Mouse (Mus musculus) activated CD4-positive, CD25-positive, alpha-beta regulatory T cell, adult 4 months (primary cell): Measurements from ENCODE around the gene Cyp1b1. TPM values are rescaled to one million over a fixed set of nuclear protein-coding genes. Genes with fewer than 3 reads are reported as not detected.

Source experiments
- ATAC-seq: one replicate; pipeline ENCODE4 v1.8.0; 2017
- polyA plus RNA-seq, 2 experiments: library from polyadenylated mRNA; unstranded; fragments of 100-300 nt; shearing (Covaris generic); gene quantifications; one replicate each; pipeline ENCODE4 v1.2.1; 2017

Gene Cyp1b1
- polyA plus RNA-seq, 2 experiments from 2014 or later, result not detected

DNA sequence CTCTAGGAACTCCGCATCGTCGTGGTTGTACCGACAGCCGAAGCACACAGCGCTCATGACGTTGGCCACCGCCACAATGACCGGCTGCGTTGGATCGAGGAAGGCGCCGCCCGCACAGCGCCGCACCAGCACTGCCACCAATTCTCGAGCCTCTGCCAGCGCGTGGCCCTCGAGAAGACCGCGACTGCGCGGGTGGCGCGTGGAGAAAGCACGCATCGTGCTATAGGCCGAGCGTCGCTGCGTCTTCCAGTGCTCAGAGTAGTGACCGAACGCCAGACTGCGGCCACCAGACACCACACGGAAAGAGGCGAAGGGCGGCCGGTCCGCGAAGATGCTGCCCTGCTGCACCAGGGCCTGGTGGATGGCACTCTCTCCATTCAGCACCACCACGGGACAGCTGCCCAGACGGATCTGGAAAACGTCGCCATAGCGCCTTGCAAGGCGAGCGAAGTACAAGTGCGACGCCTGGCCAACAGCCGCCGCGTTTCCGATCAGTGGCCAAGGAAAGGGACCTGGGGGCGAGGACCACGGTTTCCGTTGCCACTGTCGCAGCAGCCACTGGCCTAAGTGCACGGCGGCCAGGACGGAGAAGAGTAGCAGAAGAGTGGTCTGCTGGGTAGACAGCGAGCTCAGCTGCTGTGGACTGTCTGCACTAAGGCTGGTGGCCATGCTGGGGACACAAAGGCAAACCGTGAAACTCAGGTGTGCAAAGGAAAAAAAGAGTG lies 1.1 kb downstream of the Cyp1b1 start:
- ATAC-seq, result no peak

DNA sequence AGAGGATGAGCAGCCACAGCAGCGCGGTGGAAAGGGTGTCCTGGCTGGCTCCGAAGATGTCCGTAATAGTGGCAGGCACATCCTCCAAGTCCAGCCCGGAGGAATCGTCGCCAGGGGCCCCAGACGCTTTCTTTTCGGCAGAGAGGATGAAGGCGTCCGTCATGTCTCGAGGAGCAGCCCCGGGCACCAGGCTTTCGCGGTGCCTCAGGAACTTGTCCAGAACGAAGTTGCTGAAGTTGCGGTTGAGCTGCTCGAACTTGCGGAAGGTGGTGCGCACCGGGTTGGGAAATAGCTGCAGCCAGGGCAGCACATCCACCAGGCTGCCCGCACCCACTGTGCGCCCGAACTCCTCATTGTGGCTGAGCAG lies 1.6 kb downstream of the Cyp1b1 start:
- no peak for ATAC-seq

DNA sequence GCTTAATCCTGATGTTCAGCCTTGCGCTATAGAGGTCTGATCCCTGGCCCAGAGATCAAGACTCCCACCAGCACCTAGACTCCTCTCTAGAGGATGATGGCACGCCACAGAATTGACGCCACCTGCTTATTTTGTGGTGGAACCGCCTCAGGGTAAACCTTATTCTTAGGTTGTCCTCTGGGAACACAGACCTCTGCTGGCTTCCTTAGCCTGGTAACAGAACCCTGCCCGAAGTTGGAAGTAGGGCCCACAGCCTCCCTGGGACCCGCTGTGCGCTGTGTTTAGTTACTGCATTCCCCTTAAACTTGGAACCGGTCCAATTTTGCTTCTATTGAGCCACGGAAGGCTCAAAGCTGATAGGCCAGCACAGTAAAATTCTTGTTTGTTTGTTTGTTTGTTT lies 2.3 kb downstream of the Cyp1b1 start:
- no peak for ATAC-seq

DNA sequence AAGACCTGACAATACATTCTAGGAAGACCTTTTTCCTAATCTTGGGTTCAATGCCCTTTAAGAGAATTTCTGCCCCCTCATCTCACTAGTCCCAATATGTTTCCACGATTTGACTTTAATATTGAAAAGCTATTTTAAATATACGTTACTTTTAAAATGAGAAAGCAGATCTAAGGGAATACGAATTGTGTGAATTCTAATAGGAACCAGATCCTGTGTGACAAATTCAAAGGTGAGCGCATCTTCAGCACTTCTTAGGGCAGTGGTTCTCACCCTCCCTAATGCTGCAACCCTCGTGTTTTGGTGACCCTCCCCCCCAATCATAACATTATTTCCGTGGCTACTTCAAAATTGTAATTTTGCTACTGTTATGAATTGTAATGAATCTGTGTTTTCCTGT lies 2.9 kb downstream of the Cyp1b1 start:
- no peak for ATAC-seq

DNA sequence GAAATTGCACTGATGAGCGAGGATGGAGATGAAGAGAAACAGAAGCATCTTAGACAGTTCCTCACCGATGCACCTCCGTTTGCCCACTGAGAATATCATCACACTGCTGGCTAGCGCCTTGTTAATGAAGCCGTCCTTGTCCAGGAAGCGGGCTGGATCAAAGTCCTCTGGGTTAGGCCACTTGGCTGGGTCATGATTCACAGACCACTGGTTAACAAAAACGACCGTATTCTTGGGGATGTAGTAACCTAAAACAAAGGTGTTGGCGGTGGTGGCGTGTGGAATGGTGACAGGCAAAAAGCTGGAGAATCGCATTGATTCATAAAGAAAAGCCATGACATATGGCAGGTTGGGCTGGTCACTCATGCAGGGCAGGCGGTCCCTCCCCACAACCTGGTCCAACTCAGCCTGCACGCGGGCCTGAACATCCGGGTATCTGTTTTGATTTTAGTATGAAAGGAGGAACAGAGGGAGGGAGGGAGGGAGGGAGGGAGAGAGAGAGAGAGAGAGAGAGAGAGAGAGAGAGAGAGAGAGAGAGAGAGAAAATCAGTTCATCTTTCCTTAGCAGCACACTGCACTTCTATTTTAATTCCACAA lies 4.5 kb downstream of the Cyp1b1 start:
- no peak for ATAC-seq

DNA sequence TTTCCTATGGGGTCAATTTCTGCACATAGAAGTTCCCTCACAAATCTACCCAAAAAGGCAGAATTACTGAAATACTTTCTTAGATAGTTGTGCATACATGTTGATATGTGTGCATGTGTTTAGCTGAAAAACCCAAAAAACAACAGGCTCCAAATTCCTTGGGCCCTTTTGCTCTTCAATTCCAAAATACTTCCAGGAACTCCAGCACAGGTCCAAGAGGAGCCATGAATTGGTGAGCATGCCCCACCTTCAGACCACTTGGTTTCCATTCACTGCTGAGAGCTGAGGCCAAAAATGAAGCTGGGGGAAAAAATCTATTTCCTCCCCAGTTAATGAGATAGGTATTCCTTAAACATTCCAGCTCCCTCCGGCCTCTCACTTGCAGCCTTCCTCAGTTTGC lies 5.1 kb downstream of the Cyp1b1 start:
- no peak for ATAC-seq

DNA sequence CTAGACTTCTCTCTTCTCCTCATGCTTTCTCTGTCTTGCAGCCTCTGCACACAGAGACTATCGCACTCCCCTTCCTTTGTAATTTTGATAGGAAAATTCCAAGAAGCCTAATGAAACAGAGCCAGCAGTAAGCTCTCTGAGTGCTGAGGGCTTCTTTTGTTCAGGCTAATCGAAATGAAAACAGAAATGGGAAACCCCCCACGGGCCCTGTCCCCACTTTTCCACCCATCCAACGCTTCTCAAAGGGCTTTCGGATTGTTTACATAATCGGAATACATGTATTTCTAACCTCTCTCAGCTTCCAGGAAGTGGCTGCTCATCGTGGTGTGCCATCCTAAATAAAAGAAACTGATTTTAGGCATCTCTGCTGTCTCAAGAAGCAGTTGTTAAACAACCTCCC lies 6.7 kb downstream of the Cyp1b1 start:
- no peak for ATAC-seq

DNA sequence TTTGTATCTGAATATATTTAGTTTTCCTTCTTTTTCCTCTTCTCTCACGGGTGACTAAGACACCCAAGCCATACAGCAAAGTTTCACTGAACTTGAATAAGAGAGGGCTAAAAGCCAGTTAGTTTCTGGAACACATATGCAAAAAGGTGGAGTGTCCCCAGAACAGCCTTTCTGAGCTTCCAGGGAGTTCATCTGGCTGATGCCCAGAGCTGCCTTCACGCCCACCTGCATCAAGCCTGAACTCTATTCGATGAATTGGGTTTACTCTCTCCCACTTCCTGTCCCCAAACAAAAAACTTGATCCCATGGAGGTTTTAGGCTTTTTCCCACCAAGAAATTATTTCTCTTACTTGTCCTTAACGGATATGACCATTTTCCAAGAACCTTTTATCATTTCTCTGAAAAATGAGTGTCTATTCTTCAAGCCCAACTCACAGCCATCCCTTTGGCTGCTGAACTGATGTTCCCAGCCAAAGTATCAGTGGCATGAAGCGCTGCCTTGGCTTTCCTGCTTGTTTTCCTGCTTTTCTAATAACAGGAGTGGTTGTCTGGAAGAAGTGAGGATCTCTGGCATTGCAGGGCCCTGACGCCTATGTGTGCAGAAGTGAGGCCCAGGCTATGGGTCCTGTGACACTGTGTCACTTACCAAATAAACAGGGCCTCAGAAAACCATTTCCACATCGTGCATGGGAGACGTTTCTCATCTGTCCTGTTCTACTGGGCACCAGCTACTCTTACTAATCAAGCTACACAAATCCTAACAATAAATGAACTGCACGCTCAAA lies 9.0 kb downstream of the Cyp1b1 start:
- ATAC-seq, result no peak

DNA sequence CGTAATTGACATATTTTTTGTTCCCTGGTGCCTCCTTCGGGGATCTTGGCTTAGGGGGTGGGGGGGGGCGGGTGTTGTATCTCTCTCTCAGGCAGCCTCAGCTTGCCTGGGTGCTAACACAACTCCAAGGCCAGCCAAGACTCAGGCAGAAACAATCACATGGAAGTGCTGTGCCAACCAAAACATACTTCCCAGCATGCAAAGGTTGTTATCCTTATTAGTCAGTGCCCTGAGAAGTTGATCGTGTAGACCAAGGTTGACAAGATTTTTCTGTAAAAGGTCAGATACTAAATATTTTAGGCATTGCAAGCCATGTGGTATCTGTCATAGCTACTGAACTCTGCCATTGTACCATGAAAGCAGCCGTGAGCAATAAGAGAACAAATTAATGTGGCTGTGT lies 14.0 kb downstream of the Cyp1b1 start:
- no peak for ATAC-seq

DNA sequence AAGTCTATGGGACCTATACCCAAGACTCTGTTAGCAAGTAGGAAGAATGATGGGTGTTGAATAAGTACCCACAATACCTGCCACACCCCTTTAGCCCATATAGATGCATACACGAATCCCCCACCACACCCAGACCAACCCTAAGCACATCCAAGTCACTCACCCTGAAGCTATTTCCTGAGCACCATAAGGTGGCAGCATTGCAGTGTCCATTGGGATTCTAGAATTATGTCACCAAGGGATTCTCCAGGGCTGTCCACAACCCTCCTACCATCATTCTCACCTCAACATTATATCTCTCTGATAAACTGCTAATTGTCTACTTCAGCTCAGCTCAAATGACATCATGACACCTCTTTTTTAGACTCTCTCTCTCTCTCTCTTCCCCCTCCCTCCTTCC lies 15.7 kb downstream of the Cyp1b1 start:
- ATAC-seq, result no peak

DNA sequence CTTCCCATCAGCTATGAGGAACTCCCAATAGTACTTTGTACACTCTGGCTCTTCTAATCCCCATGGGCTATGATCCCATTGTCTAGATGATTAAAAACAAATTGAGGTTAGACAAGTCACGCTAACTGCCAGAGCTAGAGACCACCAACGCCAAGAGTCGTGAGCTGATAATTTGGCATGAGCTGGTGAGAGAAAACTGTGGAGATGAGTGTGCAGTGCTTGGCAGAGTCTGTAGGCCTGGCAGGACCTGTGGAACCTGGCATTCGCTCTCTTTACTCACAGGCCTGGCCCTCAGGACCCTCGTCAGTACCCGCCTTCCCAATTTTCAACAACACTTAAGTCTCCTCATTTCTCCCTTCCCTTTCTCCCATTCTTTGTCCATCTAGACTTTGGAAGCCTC lies 19.3 kb downstream of the Cyp1b1 start:
- ATAC-seq, result no peak

DNA sequence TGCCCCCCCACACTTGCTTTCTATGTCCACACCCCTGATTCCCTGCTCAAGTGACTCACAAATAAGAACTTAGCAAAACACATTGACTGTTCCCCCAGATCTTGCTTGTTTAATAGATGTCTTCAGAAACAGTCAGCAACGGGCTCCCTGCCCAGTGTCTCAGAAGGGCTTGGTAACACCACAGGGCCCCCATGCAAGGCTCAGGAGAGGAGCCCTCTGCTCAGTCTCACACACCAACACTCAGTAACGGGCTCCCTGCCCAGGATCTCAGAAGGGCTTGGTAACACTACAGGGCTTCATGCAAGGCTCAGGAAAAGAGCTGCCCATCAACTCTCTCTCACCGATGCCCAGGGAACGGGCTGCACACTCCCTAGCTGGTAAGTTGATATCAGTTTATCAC lies 19.8 kb downstream of the Cyp1b1 start:
- no peak for ATAC-seq

DNA sequence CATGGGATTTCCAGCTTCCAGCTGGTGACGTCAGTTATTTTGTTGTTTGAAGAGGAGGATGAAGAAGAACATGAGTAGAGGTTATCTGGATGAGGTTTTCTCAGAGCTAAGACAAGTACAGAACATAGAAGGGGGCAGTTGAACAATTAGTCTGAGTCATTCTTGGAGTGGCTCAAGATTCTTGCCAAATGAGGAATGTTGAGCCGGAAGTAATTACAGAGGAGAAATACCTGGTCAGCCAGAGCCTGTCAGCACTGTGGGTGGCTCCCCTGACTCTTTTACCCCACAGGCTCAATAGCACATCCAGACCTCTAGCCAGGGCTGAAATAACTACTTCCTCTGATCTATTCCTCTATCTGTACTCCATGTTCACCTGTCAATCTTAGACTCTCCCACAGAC lies 44.0 kb downstream of the Cyp1b1 start:
- no peak for ATAC-seq

DNA sequence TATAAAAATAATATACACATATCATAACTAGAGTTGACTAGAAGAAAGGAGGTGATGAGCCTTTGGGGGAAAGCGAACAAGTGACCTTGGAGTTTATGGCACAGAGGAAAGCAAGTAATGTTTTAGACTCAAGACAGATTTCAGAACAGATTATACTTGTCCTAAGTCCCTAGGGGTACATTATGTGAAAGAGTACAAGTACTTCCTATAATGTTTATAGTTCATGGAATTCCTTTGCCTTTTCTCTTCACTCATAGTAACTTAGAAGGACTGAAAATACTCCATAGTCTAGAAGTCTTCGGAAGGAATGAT lies 50.8 kb downstream of the Cyp1b1 start:
- no peak for ATAC-seq

DNA sequence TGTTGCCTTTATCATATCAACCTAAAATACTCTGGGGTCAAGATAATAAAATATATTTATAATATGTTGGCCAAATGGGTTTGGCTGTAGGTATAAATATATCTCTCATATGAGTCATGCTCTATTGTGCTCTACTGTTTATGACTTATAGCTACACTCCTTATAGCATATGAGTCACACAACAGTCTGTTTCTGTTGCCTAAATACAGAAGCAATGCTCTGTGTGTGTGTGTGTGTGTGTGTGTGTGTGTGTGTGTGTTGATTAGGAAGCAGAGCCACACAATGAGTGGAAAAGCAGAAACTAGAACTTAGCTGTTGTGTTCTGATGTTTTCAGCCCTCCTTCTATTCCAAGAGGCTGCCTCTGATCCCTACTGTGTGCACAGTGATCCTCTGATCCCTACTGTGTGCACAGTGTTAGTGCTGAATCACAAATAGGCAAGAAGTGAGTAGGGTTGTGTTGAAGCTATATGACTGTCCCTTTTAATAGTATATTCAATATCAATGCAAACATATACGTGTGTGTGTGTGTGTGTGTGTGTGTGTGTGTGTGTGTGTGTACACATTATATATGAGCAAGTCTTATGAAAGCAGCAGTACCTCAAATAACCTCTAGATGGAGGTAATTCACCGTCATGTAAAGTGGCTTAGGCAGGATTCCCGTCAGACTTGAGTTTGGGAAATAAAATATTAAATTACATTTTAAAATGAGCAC lies 51.3 kb downstream of the Cyp1b1 start:
- no peak for ATAC-seq

DNA sequence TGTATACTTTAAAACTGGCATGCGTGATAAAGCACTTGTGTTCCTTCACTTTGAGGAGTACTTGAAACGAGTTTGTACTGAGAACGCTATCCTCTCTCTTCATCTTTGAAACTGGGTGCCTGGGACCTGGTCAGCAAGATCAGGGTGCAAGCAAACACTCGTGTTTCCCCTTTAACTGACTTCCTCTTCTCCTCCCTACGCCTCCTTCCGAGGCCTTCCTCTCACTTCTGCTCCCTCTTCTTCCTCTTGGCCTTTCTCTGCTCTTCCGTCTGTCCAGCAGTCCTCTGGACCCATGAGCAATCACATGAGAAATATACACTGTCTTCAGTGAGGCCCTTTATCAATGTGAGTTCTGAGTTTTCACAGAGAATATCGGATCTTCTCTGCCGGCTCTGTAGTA lies 53.0 kb downstream of the Cyp1b1 start:
- no peak for ATAC-seq

DNA sequence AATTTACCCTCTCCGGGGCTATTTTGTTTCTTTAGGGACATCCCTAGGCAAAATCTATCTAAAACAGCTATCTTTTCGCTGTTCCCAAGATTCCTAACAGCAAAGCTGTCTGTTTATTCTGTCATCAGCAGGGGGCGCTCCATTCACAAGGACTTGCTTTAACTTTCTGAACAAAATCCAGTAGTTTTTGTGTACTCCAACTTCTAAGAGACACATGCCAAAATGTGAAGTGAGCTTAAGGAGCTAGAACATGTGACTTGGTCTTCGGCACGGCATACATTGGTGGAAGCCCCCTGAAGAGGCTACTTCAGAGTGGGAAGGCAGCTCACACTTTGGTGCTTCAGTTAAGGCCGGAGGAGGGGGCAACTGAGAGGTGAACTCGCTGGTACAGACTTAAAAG lies 53.5 kb downstream of the Cyp1b1 start:
- peak; percentile 40 for ATAC-seq

DNA sequence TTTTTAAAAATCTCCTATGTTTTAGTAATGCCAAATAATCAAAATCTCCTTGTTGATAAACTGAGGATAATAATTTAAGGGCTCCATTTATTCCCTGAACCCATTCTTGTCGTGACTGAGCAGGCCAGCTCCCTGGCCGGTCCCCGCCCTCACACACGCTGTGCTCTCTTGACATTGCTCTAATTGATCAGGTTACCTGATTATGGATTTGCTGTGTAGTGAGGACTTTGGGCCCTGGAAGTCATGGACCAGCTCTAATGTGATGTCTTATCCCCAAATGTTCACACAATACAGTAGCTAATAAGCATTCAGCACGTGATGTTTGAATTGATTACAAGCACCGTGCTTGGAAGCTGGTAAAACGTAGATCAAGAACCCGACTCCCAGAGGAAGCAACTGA lies 56.0 kb downstream of the Cyp1b1 start:
- no peak for ATAC-seq

DNA sequence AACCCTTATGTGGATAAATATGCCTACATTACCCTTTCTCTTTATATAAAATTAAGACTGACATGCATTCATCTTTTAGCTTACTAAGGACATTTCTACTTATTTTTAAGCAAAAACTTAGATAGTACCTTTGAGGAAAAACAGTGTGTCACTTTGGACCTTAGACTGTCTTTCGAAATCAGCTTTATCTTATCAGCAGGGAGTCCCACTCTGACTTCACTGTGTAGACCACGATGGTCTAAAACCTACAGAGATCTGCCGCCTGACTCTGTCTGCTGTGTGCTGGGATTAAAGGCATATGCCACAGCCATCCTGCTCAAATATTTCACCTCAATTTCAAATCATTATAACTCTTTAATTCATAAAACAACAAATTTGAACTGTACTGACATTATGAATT lies 56.4 kb downstream of the Cyp1b1 start:
- ATAC-seq, result no peak

DNA sequence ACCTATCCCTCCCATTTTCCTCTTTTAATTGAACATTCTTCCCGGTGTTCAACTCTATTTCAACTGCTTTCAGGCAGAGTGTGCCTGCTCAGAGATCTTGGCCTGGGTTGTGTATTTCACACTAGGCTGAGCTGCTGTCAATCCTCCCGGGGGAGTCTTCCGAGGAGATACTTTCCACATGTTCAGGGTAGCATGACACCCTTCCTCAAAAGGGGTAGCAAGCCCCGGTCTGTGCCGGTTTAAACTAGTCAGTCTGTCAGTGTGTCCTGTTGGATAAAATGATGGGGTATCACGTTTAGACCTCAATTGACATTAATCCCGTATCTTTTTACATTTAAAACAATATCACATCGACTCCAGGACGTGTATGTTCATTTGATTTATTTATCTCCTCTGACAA lies 57.1 kb downstream of the Cyp1b1 start:
- ATAC-seq, result no peak

DNA sequence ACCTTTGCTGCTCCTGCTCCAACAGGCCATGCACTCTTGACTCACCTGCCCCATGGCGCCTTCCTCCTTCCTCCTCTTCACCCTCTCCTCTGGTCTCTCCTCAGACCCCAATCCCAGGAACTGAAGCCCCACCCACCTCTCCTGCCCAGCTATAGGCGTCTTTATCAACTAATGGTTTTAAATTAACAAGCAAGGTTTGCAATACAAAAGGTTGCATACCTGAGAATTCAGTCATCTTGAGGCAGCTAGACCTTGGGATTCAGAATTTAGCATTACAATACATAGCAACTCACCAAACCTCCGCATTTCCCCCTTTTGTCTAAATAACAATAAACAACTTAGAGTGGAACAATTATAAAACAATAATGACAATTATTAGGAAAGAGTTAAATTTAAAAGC lies 60.7 kb downstream of the Cyp1b1 start:
- ATAC-seq, result no peak

DNA sequence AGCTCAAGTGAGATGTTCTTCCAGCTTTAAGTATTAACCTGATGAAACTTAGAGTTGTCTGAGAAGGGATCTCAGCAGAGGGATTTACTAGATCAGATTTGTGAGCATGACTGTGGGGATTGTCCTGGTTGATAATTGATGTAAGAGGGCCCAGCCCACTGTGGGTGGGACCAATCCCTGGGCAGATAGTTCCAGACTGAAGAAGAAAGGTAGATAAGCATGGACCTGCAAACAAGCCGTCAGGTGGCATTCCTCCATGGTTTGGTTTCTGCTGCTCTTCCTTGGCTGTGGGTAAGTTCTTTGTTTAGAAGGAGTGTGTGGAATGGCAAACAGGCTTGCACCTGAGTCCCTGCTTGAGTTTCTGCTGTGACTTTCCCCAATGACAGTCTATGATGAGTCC lies 61.7 kb downstream of the Cyp1b1 start:
- ATAC-seq, result no peak
